ENCODE assay signal across 9 mouse cellular contexts in the genomic region with DNA sequence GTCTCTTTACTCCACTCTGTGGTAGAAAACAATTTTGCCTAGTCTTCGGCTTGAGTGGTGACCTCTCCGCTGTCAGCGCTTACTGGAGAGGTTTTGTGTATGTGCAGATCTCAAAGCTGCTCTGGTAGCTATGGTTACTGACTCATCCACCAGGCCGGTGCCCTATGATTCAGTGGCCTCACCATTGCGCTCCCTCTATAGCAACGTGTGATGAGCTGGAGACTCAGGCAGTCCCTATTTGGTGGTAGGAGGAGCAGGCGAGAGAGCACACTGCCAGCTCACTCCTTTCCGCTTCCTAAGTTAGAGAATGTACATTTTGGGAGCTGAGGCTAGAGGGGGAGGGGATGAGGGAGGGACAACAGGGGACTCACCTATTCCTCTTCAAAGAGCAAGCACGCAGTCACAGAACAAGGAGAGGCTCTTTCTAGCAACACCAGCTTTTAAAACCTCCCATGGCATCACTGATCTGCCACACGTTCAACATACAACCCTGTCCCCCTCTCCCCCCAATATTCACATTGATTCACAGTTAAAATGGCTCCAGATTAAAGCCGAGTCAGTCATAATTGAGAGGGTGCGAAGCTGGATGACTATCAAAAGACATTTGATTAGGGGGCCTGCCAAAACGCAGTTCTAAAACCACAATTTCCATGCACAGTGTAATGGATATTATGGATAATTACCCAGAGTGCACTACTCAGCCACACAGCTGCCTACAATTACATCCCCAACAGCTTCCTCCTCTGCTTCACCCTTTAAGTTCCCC. TPM values are rescaled to one million over a fixed set of nuclear protein-coding genes. Genes with fewer than 3 reads are reported as not detected.
DNase-seq lines count a peak whose midpoint lies in the region; ATAC-seq and TF ChIP-seq lines count a peak whose summit lies in the region.
"Had no signal": no experiment of that assay in that cellular context is flagged by ENCODE, and none has a peak within 500 bp of the region (broad histone marks: within the 10 kb centered on the region; RNA-seq: fewer than 3 reads in every experiment).

No protein-coding gene starts in this region.

- H3K27me3 ChIP-seq in lung, postnatal 0 days (replicated peaks; ENCODE audit: insufficient read depth, low read length), result no peaks in the 10 kb centered on the region
- H3K27me3 ChIP-seq in embryonic facial prominence, embryonic 14.5 days (replicated peaks; ENCODE audit: control insufficient read depth, insufficient read depth, low read length), result no peaks in the 10 kb centered on the region
- H3K27me3 ChIP-seq in midbrain, embryonic 15.5 days (replicated peaks), result no peaks in the 10 kb centered on the region
- H3K27me3 ChIP-seq: stomach, embryonic 15.5 days had no signal

- 53% methylated on average over 13 of the region's 13 CpGs for WGBS in lung, postnatal 0 days
- 60% methylated on average over 13 of the region's 13 CpGs for WGBS in embryonic facial prominence, embryonic 14.5 days
- 75% methylated on average over 13 of the region's 13 CpGs for WGBS in midbrain, embryonic 15.5 days

- H3K4me2 ChIP-seq in lung, postnatal 0 days (replicated peaks; ENCODE audit: low read depth, low read length), result no peak overlapping the region
- 0 out of 2 replicates have a peak overlapping the region, but pooled peaks have one; percentile 18 for H3K4me2 ChIP-seq in embryonic facial prominence, embryonic 14.5 days (ENCODE audit: low read depth, low read length)
- H3K4me2 ChIP-seq in midbrain, embryonic 15.5 days, result no peak overlapping the region
- H3K4me2 ChIP-seq: stomach, embryonic 15.5 days had no signal

- no peak overlapping the region for H3K9ac ChIP-seq in lung, postnatal 0 days (replicated peaks; ENCODE audit: low read depth)
- H3K9ac ChIP-seq in embryonic facial prominence, embryonic 14.5 days (ENCODE audit: low read depth, low read length), result no peak overlapping the region
- H3K9ac ChIP-seq in midbrain, embryonic 15.5 days, result no peak overlapping the region
- H3K9ac ChIP-seq: stomach, embryonic 15.5 days had no signal

- H3K4me1 ChIP-seq in lung, postnatal 0 days (ENCODE audit: insufficient read depth, low read depth, low read length), result no peaks in the 10 kb centered on the region
- H3K4me1 ChIP-seq in embryonic facial prominence, embryonic 14.5 days (ENCODE audit: control insufficient read depth, insufficient read depth, low read length), result peaks cover 17% of the 10 kb centered on the region
- no peaks in the 10 kb centered on the region for H3K4me1 ChIP-seq in midbrain, embryonic 15.5 days
- H3K4me1 ChIP-seq: stomach, embryonic 15.5 days had no signal

- no peak overlapping the region for H3K27ac ChIP-seq in lung, postnatal 0 days (ENCODE audit: low read length)
- peak overlapping the region; percentile 48; the same call in 1 of the 2 replicates for H3K27ac ChIP-seq in embryonic facial prominence, embryonic 14.5 days (replicated peaks; ENCODE audit: low read depth, low read length)
- H3K27ac ChIP-seq in midbrain, embryonic 15.5 days, result no peak overlapping the region
- H3K27ac ChIP-seq: stomach, embryonic 15.5 days had no signal

- intact Hi-C loops in heart, postnatal 25 days (cut with DNase I), result no loop called here

- no peak for TF ChIP-seq EP300 in lung, postnatal 0 days (IDR thresholded peaks at IDR 0.05)

- TF ChIP-seq CTCF in lung, postnatal 0 days (IDR thresholded peaks at IDR 0.05), result no peak

- peak; percentile 85 for ATAC-seq in lung, postnatal 0 days
- ATAC-seq in embryonic facial prominence, embryonic 14.5 days (ENCODE audit: low read depth), result peak; percentile 77
- ATAC-seq in midbrain, embryonic 15.5 days (replicated peaks), result peak; percentile 79

- no peaks in the 10 kb centered on the region; the same call in 1 of the 2 replicates for H3K36me3 ChIP-seq in lung, postnatal 0 days (ENCODE audit: insufficient read depth, low read length)
- H3K36me3 ChIP-seq in embryonic facial prominence, embryonic 14.5 days (ENCODE audit: control insufficient read depth, insufficient read depth, low read length), result 0 out of 2 replicates have a peak, but pooled peaks cover 26% of the 10 kb centered on the region
- H3K36me3 ChIP-seq in midbrain, embryonic 15.5 days (replicated peaks), result no peaks in the 10 kb centered on the region
- H3K36me3 ChIP-seq: stomach, embryonic 15.5 days had no signal

- no peak overlapping the region for H3K4me3 ChIP-seq in lung, postnatal 0 days (ENCODE audit: low read depth, low read length)
- H3K4me3 ChIP-seq in embryonic facial prominence, embryonic 14.5 days (ENCODE audit: low read depth, low read length), result no peak overlapping the region
- H3K4me3 ChIP-seq in midbrain, embryonic 15.5 days, result no peak overlapping the region
- H3K4me3 ChIP-seq: stomach, embryonic 15.5 days had no signal

- no peaks in the 10 kb centered on the region for H3K9me3 ChIP-seq in lung, postnatal 0 days (ENCODE audit: low read length)
- H3K9me3 ChIP-seq in embryonic facial prominence, embryonic 14.5 days (ENCODE audit: control insufficient read depth, low read length), result no peaks in the 10 kb centered on the region
- no peaks in the 10 kb centered on the region for H3K9me3 ChIP-seq in midbrain, embryonic 15.5 days
- H3K9me3 ChIP-seq: stomach, embryonic 15.5 days had no signal

- peak; percentile 40 for DNase-seq in lung, postnatal 0 days (ENCODE audit: low spot score)
- no peak for DNase-seq in lung, postnatal 25 days (ENCODE audit: low spot score)
- DNase-seq in adrenal gland, adult 18-20 months (ENCODE audit: low spot score in 2 of 2), result peak; percentile 26 to 39
- peak; percentile 79 for DNase-seq in embryonic facial prominence, embryonic 14.5 days (ENCODE audit: low spot score)
- no peak for DNase-seq in heart, postnatal 25 days (ENCODE audit: low spot score)
- DNase-seq in layer of hippocampus, postnatal 10 days (ENCODE audit: low spot score in 2 of 2), result no peak
- DNase-seq in kidney, postnatal 36 days, result no peak

RNA-seq across cellular contexts. Expression of gene Etv5, which starts 50.2 kb away (rescaled TPM):
- polyA plus RNA-seq in lung, postnatal 0 days (2015; fragmentation: Nextera tagmentation; extraction: Ambion mirVana), result 76.7 and 78.5 TPM in 2 replicates
- total RNA-seq in adrenal gland, adult 18-20 months (2021), result 10 to 100 TPM; 18.2 to 26.9 TPM
- polyA plus RNA-seq in embryonic facial prominence, embryonic 14.5 days (2014; fragmentation: Nextera tagmentation; extraction: Ambion mirVana), result 37.5 and 43.4 TPM in 2 replicates
- 14.5 and 17.6 TPM in 2 replicates for polyA plus RNA-seq in midbrain, embryonic 15.5 days (2015; fragmentation: Nextera tagmentation; extraction: Ambion mirVana)
- 10 to 100 TPM; 12.3 to 12.6 TPM for total RNA-seq in heart, postnatal 25 days (2021)
- total RNA-seq in layer of hippocampus, postnatal 10 days (2021), result 10 to 100 TPM; 38.8 to 39.7 TPM

Comparison
In these comparisons a context has a peak if more than half of its experiments do, and no peak if none do; other contexts are left out.
1. DNase-seq: peak in lung, postnatal 0 days (single experiment), adrenal gland, adult 18-20 months (2 of 2) and embryonic facial prominence, embryonic 14.5 days (single experiment); none in lung, postnatal 25 days (single experiment), heart, postnatal 25 days (single experiment), layer of hippocampus, postnatal 10 days (0 of 2) and kidney, postnatal 36 days (0 of 2).
2. Peak in every context shown above with its lines, with median percentiles within 50 percentile points of each other: ATAC-seq.